Mouse (Mus musculus): ENCODE measurements around the gene Olfr1445. TPM values are rescaled to one million over a fixed set of nuclear protein-coding genes. Genes with fewer than 3 reads are reported as not detected.

The Olfr1445 gene
- polyA plus RNA-seq (2012; rRNA removed) (not detected in 2 replicates), polyA plus RNA-seq (2014; fragmentation: Nextera tagmentation; extraction: Ambion mirVana) (not detected in 2 replicates)

- Histone ChIP-seq H3K27me3 (ENCODE audit: control insufficient read depth, insufficient read depth, low read length) (no peaks in the 10 kb centered on the region), H3K36me3 (ENCODE audit: control insufficient read depth, insufficient read depth, low read length) (no peaks in the 10 kb centered on the region), H3K4me3 (replicated peaks; ENCODE audit: low read length) (no peak within 1 kb of the TSS), H3K4me2 (replicated peaks; ENCODE audit: low read depth, low read length, severe bottlenecking) (no peak within 1 kb of the TSS), H3K9me3 (ENCODE audit: control insufficient read depth, low read length) (no peaks in the 10 kb centered on the region), H3K9ac (ENCODE audit: low read depth, low read length, severe bottlenecking) (no peak within 1 kb of the TSS), H3K4me1 (ENCODE audit: control insufficient read depth, insufficient read depth, low read length) (no peaks in the 10 kb centered on the region), H3K27ac (replicated peaks; ENCODE audit: low read depth, low read length) (no peak within 1 kb of the TSS)
- TF ChIP-seq POLR2A (IDR thresholded peaks at IDR 0.05; ENCODE audit: borderline replicate concordance, extremely low read depth, insufficient read depth, insufficient read length): no peak
- ATAC-seq (ENCODE audit: low FRiP score, low read depth) (no peak), DNase-seq (ENCODE audit: low spot score) (no peak)
- WGBS: 82% methylated on average over 2 of the region's 2 CpGs
These were observed at the start of gene Olfr1445 for GRCm38 (mm10) chr19:12883555-12883954. Gene Olfr1445, plus strand, starts transcription at chr19:12883855.

GRCm38 (mm10) chr19:12838507-12838906 is 45.1 kb upstream of the Olfr1445 start:
- no peak for ATAC-seq (ENCODE audit: low FRiP score, low read depth)
- no peak for TF ChIP-seq POLR2A (IDR thresholded peaks at IDR 0.05; ENCODE audit: borderline replicate concordance, extremely low read depth, insufficient read depth, insufficient read length)
- H3K9me3 ChIP-seq (ENCODE audit: control insufficient read depth, low read length): no peaks in the 10 kb centered on the region
- H3K36me3 ChIP-seq (ENCODE audit: control insufficient read depth, insufficient read depth, low read length): no peaks in the 10 kb centered on the region
- no peaks in the 10 kb centered on the region for H3K4me1 ChIP-seq (ENCODE audit: control insufficient read depth, insufficient read depth, low read length)
- no peaks in the 10 kb centered on the region for H3K27me3 ChIP-seq (ENCODE audit: control insufficient read depth, insufficient read depth, low read length)
- WGBS: 84% methylated on average over 1 of the region's 1 CpGs
- no peak overlapping the region for H3K9ac ChIP-seq (ENCODE audit: low read depth, low read length, severe bottlenecking)
- H3K4me2 ChIP-seq (replicated peaks; ENCODE audit: low read depth, low read length, severe bottlenecking): no peak overlapping the region
- H3K27ac ChIP-seq (replicated peaks; ENCODE audit: low read depth, low read length): no peak overlapping the region
- DNase-seq (ENCODE audit: low spot score): no peak
- H3K4me3 ChIP-seq (replicated peaks; ENCODE audit: low read length): no peak overlapping the region

DNA sequence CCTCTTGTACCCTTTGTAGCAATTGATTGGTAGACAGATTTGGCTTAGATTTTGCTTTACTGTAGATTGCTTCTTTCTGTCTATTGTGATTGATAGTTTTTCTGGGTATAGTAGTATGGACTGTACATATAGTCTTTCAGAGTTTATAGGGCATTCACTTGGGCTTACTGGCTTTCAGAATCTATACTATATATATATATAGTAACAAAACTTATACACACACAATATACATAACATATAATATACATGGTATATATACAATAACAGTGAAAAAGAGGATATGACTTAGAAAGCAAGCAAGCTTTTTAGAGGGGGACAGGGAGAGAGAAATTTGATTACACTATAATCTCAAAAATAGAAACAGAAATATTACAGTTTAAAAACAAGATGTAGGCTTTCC is 37.3 kb upstream of the Olfr1445 start, which contains the start of gene Gm5244:
Gene Gm5244 (plus strand): TSS at position 301 of the 400 bp plus-strand sequence.
- no peak within 1 kb of the TSS for H3K27ac ChIP-seq (replicated peaks; ENCODE audit: low read depth, low read length)
- H3K36me3 ChIP-seq (ENCODE audit: control insufficient read depth, insufficient read depth, low read length): no peaks in the 10 kb centered on the region
- ATAC-seq (ENCODE audit: low FRiP score, low read depth) (no peak), DNase-seq (ENCODE audit: low spot score) (no peak)
- H3K4me3 ChIP-seq (replicated peaks; ENCODE audit: low read length): no peak within 1 kb of the TSS
- H3K9me3 ChIP-seq (ENCODE audit: control insufficient read depth, low read length): no peaks in the 10 kb centered on the region
- H3K27me3 ChIP-seq (ENCODE audit: control insufficient read depth, insufficient read depth, low read length): no peaks in the 10 kb centered on the region
- no peak for TF ChIP-seq POLR2A (IDR thresholded peaks at IDR 0.05; ENCODE audit: borderline replicate concordance, extremely low read depth, insufficient read depth, insufficient read length)
- H3K9ac ChIP-seq (ENCODE audit: low read depth, low read length, severe bottlenecking): no peak within 1 kb of the TSS
- no peak within 1 kb of the TSS for H3K4me2 ChIP-seq (replicated peaks; ENCODE audit: low read depth, low read length, severe bottlenecking)
- H3K4me1 ChIP-seq (ENCODE audit: control insufficient read depth, insufficient read depth, low read length): no peaks in the 10 kb centered on the region

DNA sequence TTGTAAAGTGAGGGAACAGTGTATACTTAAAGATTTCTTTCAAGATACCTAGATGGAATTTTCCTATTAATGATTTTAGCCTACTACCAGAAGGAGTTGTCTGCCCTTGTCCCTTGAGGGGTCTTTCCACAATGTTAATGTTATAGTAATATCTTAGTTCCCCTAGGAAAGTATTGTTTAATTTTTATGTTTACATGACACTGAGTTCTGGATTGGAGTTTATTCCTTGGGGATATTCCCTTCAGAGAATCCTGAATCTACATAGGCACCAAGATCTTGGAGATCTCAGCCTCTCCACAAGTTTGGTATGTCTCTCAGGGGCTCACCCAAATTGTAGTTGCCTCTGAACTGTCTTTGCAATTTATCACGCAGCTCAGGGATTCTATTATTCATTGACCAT is 26.7 kb upstream of the Olfr1445 start, which contains the start of gene Olfr1444:
Gene Olfr1444 (plus strand): TSS at position 301 of the 400 bp plus-strand sequence.
- no peaks in the 10 kb centered on the region for H3K36me3 ChIP-seq (ENCODE audit: control insufficient read depth, insufficient read depth, low read length)
- 54% methylated on average over 1 of the region's 1 CpGs for WGBS
- ATAC-seq (ENCODE audit: low FRiP score, low read depth) (no peak), DNase-seq (ENCODE audit: low spot score) (no peak)
- H3K9me3 ChIP-seq (ENCODE audit: control insufficient read depth, low read length): no peaks in the 10 kb centered on the region
- H3K27ac ChIP-seq (replicated peaks; ENCODE audit: low read depth, low read length): no peak within 1 kb of the TSS
- H3K9ac ChIP-seq (ENCODE audit: low read depth, low read length, severe bottlenecking): no peak within 1 kb of the TSS
- no peak within 1 kb of the TSS for H3K4me2 ChIP-seq (replicated peaks; ENCODE audit: low read depth, low read length, severe bottlenecking)
- TF ChIP-seq POLR2A (IDR thresholded peaks at IDR 0.05; ENCODE audit: borderline replicate concordance, extremely low read depth, insufficient read depth, insufficient read length): no peak
- no peak within 1 kb of the TSS for H3K4me3 ChIP-seq (replicated peaks; ENCODE audit: low read length)
- H3K4me1 ChIP-seq (ENCODE audit: control insufficient read depth, insufficient read depth, low read length): no peaks in the 10 kb centered on the region
- no peaks in the 10 kb centered on the region for H3K27me3 ChIP-seq (ENCODE audit: control insufficient read depth, insufficient read depth, low read length)

DNA sequence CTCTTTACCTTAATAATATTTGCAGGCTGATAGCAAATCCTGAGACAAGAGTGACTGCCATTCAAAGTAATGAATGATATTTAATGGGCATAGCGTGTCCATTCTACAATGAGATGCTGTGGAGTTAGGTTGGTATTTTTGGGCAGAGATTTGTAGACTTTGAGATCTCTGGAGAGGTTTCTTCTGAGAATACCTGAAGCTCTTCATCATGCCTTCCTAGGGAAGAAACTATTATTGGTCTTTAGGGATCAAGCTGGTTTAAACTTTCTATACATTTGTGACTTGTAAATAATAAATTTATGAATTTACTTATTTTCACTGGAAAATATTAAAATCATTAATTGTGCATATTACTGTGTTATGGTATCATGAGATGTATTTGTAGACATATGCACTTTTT is 9.8 kb downstream of the Olfr1445 start, which contains the start of gene Olfr1446:
Gene Olfr1446 (minus strand): TSS at position 101 of the 400 bp plus-strand sequence.
- H3K9me3 ChIP-seq (ENCODE audit: control insufficient read depth, low read length): no peaks in the 10 kb centered on the region
- ATAC-seq (ENCODE audit: low FRiP score, low read depth) (no peak), DNase-seq (ENCODE audit: low spot score) (no peak)
- H3K27me3 ChIP-seq (ENCODE audit: control insufficient read depth, insufficient read depth, low read length): no peaks in the 10 kb centered on the region
- no peaks in the 10 kb centered on the region for H3K4me1 ChIP-seq (ENCODE audit: control insufficient read depth, insufficient read depth, low read length)
- H3K9ac ChIP-seq (ENCODE audit: low read depth, low read length, severe bottlenecking): no peak within 1 kb of the TSS
- H3K36me3 ChIP-seq (ENCODE audit: control insufficient read depth, insufficient read depth, low read length): no peaks in the 10 kb centered on the region
- H3K27ac ChIP-seq (replicated peaks; ENCODE audit: low read depth, low read length): no peak within 1 kb of the TSS
- 87% methylated on average over 1 of the region's 1 CpGs for WGBS
- TF ChIP-seq POLR2A (IDR thresholded peaks at IDR 0.05; ENCODE audit: borderline replicate concordance, extremely low read depth, insufficient read depth, insufficient read length): no peak
- H3K4me3 ChIP-seq (replicated peaks; ENCODE audit: low read length): no peak within 1 kb of the TSS
- no peak within 1 kb of the TSS for H3K4me2 ChIP-seq (replicated peaks; ENCODE audit: low read depth, low read length, severe bottlenecking)

Measured in limb, embryonic 14.5 days (tissue).